Mouse (Mus musculus): ENCODE measurements at regions not wholly inside any gene's neighbourhood (a gene's known extent, or its start where the extent isn't known, plus 50 kb on each side); places are given as distances from the start of the nearest gene placed in this dataset.

- DNase-seq: no peak
Measured at GRCm38 (mm10) chr1:57470356-57470755, 63.5 kb upstream of the Tyw5 start.

- DNase-seq: no peak
Measured at GRCm38 (mm10) chr1:57472235-57472634, 65.3 kb upstream of the Tyw5 start.

- DNase-seq: no peak
Measured at GRCm38 (mm10) chr1:57477725-57478124, 70.8 kb upstream of the Tyw5 start.

- DNase-seq: no peak
Measured at GRCm38 (mm10) chr1:57478151-57478550, 71.2 kb upstream of the Tyw5 start.

DNA sequence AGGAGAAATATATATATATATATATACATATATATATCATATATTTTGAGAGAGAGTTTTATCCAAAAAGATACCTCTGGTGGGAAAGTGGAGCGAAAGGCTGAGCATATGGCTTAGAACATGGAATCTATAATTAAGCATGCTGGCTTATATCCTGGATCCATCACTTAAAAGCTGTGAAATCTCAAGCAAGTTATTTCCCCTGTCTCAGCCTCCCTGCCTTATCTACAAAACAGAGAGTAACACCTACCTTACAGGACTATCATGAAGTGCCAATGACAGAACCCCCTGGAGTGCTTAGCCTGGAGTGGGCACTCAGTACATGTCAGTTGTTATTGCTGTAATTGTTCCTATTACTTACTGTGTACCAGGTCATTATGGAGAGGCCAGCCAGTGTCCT is 71.9 kb upstream of the Tyw5 start:
- no peak for DNase-seq

DNA sequence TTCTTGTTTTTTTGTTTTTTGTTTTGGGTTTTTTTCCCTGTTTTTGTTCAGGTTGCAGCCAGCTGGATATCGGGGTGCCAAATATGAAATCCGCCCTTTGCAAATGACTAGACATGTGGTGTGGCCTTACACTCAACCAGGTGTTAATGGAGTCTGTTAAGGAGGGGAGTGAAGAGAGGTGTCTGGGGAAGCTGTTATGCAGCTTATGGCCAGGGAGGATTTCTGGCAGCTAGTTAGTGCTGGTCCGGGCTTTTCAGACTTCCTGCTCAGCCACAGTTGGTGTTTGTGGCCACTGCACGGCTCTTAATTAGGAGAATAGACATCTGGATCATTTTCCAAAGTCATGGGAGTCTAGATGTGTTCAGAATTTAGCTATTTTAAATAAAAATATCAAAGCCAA is 72.7 kb upstream of the Tyw5 start:
- no peak for DNase-seq

DNA sequence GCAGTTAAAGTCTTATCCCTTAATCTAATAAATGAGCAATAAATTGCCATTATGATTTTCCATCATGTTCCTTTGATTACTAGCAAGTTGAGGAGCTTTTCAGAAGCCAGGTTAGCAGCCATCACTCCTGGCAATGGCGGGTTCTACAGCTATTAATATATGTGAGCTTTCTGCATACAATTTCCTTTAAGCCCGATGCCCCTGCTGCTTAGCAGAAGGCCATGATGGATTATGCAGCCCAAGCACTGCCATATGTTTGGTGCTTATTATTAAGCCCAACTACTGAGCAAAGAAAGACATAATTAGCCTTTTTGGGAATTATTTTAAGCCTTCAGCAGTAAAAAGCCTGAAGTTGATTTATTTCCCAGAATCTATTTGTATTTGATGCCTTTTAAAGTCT is 82.3 kb upstream of the Tyw5 start:
- no peak for DNase-seq

DNA sequence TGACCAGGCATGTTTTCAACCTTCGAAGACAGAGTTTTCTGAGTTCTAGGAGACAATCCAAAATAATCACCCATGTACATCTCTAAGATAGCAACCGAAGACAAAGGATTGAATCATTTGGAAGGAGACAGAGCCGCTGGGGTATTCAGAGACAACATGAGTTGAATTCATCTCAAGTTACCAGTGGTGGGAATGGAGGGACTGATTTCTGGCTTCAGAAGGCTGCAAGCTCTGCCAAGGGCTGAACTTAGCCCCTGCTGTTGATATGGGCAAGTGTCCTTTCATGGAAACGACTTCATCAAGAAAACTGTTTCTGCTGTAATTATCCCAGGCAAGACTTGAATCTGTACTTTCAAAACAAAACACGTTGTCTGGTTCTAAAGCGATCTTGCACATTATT is 82.7 kb upstream of the Tyw5 start:
- no peak for DNase-seq

DNA sequence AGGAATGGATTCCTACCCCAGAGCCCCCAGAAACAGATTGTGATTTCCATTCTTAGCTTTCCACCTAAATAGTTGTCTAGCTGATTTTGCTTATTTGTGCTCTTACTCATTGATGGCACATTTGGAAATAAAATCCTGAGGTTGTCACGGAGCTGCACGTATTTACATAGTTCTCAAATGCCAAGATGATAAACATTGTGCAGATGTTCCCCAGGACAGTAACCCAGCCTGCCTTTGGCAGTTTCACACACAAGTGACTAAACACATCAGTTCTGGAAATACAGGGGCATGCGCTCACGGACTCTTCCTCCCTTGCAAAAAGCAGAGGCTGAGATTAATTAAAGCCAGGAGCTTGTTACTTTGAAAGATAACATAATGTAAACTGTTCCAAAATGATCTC is 83.1 kb upstream of the Tyw5 start:
- no peak for DNase-seq

DNA sequence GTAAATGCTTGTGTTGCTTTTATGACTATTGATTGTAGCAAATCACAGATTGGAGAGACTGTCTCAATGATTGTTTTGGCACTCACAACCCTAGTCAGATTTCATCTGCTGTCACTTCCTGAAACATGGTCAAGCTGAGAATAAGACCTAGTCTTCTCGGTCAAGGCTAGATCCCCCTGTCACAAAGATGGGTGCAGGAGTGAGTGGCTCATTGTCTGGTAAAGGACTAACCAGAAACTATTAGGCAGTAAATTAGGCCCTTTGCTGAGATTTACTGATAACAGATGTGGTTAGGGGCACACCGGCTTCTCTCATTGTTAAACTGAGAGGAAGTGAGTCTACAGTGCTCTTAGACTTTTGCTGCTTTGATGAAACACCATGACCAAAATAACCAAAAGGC is 85.8 kb upstream of the Tyw5 start:
- DNase-seq: no peak

GRCm38 (mm10) chr1:57497489-57498037 is 90.7 kb upstream of the Tyw5 start:
- no peak for DNase-seq

- no peak for DNase-seq
Measured at GRCm38 (mm10) chr1:57510359-57511120, 103.6 kb upstream of the Tyw5 start.

GRCm38 (mm10) chr1:57511902-57512301 is 105.0 kb upstream of the Tyw5 start:
- DNase-seq: no peak

DNA sequence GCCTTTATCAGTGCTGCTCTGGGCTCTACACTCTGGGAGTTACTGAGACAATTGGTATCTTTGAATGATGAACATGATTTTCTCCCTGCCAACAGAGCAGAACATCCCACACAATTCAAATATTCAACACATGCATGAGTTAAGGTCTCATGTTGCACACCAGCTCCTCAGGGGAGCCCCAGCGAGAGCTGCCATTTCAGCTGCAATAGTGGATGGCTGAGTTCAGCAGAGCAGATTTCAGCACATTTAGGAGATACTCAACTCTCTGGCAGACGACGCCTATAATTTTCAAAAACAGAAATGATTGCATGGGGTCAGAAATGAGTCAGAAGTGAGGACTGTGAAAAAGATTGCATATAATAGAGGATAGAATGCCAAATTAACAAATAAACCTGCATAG is 105.6 kb upstream of the Tyw5 start:
- no peak for DNase-seq

GRCm38 (mm10) chr1:57525965-57526364 is 119.1 kb upstream of the Tyw5 start:
- no peak for DNase-seq

- DNase-seq: peak; percentile 56
Measured at GRCm38 (mm10) chr1:57528703-57529102, 121.8 kb upstream of the Tyw5 start.

- DNase-seq: no peak
Measured at GRCm38 (mm10) chr1:57529320-57529719, 122.4 kb upstream of the Tyw5 start.

- no peak for DNase-seq
Measured at GRCm38 (mm10) chr1:57537369-57537768, 130.5 kb upstream of the Tyw5 start.

GRCm38 (mm10) chr1:57544684-57545083 is 137.8 kb upstream of the Tyw5 start:
- no peak for DNase-seq

DNA sequence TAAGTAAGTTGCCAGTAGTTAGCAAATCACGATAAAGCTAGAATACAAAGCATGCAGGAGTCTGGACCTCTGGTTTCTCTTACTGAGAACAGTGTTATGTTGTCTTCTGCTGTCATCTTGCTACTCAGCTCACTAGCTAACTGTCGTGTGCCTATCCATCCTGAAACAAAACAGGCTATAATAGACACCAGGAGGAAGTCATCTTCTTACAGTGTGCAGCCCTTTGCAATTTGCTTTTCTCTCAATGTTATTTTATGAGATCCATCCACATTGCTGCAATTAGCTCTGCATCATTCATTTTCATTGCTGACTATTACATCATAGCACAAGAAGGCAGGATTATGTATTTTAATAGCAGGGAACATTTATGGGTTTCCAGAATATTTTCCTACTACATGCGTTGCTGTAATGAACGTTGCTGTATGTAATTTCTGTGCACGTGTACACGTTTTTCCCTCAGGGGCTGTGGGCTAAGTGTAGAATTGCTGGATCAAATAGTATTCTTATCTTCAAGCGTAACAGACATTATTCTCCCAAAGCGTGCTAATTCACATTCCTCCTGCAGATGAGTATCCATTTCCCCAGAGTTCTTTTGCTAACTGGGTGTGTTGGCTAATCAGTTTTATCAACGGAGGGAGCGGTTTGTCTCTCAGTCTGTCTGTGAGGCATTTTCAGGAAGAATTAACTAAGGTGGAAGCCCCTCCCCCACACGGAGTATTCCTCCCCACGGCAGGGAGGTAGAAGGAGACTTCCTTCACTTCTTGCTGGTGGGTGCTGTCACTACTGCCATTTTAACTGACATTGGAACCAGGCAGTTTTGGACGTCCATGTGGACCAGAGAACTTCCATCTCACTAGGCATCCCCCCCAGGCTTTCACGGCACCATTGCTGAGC is 139.1 kb upstream of the Tyw5 start:
- DNase-seq: no peak

GRCm38 (mm10) chr1:57561517-57561916 is 154.6 kb upstream of the Tyw5 start:
- no peak for DNase-seq

GRCm38 (mm10) chr1:57564676-57565075 is 157.8 kb upstream of the Tyw5 start:
- DNase-seq: no peak

GRCm38 (mm10) chr1:57572097-57572496 is 165.2 kb upstream of the Tyw5 start:
- DNase-seq: no peak

DNA sequence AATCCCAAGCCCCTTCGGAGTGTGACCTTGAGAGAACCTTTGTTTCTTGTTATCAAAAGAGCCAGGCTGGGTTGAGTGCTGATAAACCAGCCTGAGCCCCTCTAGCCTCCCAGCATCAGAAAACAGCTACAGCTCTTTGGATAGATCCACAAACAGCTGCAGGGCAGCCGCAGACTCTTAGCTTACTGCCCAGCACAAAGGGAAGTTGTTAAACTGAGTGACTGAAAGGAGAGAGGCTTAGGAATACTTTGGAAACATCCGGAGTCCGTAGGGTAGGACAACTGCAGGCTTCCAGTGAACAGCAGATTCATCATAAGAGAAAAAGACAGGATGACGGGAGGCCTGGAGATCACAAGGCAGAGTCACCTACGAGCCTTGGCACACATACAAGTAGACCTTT is 166.9 kb upstream of the Tyw5 start:
- no peak for DNase-seq
